Mouse (Mus musculus) spleen, postnatal 36 days (tissue): ENCODE results near the gene Agpat4.

Experiments
- DNase-seq, 2 experiments: peaks; one replicate each; pipeline ENCODE4 v3.0.0; 2022; ENCODE audit warnings: low spot score in 2 of 2, mixed read lengths in 1 of 2

Gene Agpat4

GRCm38 (mm10) chr17:12160540-12160939 lies 42.0 kb downstream of the Agpat4 start:
- DNase-seq: no peak

- DNase-seq: peak; percentile 36 to 45
Observed at GRCm38 (mm10) chr17:12160984-12161764, 42.7 kb downstream of the Agpat4 start.

GRCm38 (mm10) chr17:12161877-12162276 lies 43.4 kb downstream of the Agpat4 start:
- no peak for DNase-seq

DNA sequence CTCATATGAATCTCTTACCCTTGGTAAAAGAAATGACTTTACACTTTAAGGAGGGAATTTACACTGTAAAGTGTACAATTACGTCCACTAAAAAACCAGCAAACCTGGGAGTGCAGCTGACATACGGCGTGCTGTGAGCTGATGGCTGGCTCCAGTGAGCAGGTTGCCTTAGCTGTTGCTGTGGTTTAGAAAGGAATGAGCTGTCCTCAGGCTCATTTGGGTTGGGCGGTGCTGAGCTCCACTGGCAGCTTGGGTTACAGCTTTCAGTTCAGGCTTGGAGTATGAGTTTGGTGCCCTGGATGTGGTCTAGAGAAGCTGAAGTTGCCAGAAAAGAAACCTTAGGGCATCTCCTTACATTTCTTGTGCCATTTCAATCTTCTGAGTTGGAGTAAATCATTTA lies 44.3 kb downstream of the Agpat4 start:
- no peak for DNase-seq

DNA sequence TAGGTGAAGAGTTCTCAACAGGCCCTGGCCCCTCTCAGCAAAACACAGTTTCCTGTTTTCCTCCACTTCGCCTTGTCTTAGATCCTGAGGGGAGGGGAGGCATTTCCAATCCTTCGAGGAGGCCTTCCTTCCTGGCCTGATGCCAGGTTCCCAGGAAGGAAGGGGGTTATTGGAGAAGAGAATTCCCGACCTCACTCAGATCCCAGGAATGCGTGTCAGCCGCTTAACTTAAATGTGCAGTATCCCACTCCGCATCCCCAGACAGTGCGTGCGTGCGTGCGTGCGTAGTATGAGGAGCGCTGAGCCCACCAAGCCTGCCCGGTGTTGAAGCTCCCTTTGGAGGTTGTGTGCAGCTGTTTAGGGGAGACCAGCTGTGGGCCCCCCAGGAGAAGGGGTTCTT lies 44.9 kb downstream of the Agpat4 start:
- DNase-seq: no peak

GRCm38 (mm10) chr17:12163903-12164302 lies 45.4 kb downstream of the Agpat4 start:
- DNase-seq: no peak

GRCm38 (mm10) chr17:12164507-12164906 lies 46.0 kb downstream of the Agpat4 start:
- DNase-seq: peak in 1 of 2 experiments; percentile 44

- no peak for DNase-seq
Observed at GRCm38 (mm10) chr17:12165009-12165695, 46.6 kb downstream of the Agpat4 start.

DNA sequence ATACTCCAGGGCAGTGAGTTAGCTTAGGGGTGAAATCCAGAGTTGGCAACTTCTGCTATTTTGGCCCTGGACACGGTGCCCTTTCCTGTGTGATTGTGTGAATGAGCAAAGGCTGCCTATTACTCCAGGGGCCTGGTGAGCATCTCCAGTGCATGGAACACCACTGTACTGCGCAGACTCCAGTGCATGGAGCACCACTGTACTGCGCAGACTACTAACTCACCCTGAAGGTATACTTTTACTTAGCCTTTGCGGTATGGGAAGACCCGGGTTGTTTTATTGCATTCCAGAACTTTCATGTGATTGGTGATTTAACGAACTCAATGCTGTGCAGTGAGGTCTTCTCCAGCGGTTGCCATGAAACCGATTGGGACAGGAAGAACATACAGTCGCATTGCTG lies 47.2 kb downstream of the Agpat4 start:
- no peak for DNase-seq

DNA sequence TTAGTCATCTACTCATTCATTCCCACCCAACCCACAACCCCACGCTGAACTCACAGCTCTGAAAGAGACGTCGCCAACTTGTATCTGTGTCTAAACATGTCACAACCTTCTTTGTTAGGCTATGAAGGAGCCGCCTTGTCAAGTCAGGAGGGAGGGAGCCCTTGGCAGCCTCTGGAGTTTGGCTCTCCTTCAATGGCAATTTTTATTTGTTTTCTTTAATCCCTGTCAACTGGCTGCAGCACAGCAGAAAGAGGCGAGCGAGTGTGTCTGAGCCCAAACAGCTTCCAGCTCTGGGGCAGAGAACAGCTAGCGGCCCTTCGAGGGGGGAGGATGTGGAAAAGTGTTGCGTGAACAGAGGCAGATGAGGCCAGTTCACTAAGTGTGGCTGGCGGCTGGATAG lies 50.0 kb downstream of the Agpat4 start:
- DNase-seq: no peak

DNA sequence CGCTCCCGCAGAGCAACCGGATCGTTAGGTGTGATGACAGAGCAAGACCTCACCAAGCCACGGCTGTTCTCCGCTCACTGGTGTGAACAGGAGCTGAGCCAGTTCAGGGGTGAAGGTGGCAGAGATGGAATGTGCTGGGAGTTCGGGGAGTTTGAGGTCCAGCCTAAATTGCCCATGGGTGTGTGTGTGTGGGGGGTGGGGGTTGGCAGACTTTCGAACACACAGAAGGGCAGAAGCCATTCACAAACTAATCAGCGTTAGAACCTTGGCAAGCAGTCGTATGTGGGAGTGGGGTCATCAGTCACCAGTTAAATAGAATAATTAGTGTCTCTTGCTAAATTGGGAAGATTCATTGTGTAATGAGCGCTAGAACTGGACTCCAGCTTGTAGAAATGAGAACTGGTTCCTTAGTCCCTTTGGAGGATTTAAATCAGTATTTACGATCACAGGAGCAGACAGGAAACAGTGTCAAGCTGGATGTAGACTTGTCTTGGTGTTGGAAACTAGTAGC lies 50.9 kb downstream of the Agpat4 start:
- DNase-seq: no peak

- DNase-seq: no peak
Observed at GRCm38 (mm10) chr17:12170791-12171497, 52.4 kb downstream of the Agpat4 start.

DNA sequence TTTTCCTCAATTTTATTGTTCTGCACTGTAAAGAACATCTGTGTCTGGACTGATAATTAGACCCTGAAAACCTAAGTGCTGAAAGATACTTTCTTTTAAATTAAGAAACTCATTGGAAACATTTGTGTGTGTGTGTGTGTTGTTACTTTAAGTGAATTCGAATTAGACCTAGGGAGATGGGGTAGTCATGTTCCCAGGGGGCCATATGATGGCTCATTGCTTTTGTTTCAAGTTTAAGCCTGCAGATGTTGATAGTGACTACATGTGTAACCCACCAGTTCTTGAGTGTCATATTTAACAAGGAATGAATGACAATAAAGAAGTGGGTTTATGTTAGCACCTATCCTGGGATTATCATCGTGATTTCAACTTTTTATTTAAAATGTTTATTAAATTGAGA lies 53.2 kb downstream of the Agpat4 start:
- DNase-seq: no peak

GRCm38 (mm10) chr17:12174221-12174620 lies 55.7 kb downstream of the Agpat4 start:
- DNase-seq: peak; percentile 59 to 63

DNA sequence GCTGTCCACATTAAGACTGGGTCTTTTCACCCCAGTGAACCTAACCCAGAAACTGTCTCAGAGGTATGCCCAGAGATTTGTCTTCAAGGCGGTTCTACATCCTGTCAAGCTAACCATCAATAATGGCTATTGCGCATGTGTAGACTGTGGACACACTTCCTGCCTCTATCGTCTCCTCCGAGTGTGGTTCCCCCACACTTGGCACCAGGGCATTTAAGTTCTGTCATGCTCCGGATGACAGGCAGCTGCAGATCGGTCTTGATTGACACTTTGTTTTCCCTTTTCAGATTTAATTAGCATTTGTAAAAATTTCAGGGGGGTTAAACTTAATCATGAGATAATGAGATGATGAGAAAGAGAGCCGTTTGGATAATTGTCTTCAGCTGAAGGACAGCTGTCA lies 56.4 kb downstream of the Agpat4 start:
- peak; percentile 52 to 66 for DNase-seq

DNA sequence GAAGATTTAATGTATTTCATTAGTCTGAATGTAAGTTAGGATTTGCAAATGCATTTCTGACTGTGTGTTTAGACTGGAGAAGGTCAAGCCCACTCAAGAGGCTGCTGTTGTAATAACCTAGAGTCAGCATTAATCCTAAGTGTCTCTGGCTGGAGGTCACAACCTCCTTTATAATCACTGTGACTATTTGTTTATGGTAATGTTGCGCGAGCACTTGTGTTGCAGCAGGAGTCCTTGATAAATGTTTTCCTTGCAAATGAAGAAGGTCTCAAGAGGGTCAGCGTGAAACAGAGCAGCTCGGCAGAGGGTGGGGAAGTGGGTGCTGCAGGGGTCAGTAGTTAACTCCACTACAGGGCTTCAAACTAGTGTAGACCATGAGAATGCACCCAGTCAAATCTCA lies 57.1 kb downstream of the Agpat4 start:
- DNase-seq: no peak

DNA sequence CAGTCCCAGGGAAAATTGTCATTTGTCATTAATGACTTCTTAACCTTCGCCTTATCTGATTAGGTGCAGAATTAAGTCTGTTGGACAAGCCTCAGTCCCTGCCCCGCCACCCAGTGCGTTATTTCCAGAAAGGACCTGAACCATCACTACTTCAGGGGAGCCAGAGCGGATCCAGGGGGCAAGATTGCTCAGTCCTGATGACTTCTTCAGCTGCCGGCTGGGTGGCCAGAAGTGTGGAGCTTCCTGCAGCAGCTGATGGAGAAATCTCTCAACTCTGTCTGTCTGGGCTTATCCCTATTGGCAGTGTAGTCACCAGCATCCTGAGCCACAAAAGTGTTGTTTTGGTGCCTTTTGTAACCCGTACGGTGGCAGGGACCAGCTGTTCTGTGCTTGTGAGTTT lies 60.8 kb downstream of the Agpat4 start:
- no peak for DNase-seq

DNA sequence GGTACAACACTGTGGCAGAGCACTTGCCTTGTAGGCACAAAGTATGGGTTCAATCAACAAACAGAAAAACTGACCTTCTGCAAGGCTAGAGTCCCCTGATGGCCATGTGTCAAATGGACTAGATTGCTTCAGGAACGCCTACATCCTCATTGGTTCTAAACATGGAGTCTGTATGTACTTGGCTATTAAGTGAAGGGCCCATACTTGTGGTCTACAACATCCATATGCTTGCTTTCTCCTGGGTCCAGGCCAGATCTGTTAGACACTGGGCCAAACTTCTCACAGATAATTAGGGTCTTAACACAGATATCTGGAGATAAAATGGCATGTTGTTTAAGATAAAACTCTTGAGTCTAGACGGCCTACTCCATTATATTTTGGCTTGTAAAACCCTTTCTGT lies 61.3 kb downstream of the Agpat4 start:
- no peak for DNase-seq

GRCm38 (mm10) chr17:12182702-12183485 lies 64.4 kb downstream of the Agpat4 start:
- DNase-seq: no peak

GRCm38 (mm10) chr17:12184283-12184682 lies 65.8 kb downstream of the Agpat4 start:
- no peak for DNase-seq

DNA sequence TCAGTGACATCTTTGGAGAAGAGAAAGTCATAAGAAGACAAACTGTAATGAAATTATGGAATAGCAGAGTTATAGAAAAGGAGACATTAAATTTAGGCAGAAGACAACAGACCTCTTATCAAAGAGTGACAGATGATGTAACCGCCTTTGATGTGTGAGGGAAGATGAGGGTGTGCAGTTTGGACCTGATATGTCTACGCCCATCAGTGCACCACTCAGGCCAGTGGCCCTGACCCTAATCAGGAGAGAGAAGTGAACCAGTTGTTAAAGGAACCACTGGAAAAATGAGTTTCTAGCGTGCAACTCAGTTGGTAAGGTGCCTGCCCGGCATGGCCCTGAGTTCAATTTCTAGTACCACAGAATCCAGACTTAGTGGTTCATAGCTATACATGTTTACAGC lies 67.4 kb downstream of the Agpat4 start:
- peak; percentile 43 to 63 for DNase-seq

DNA sequence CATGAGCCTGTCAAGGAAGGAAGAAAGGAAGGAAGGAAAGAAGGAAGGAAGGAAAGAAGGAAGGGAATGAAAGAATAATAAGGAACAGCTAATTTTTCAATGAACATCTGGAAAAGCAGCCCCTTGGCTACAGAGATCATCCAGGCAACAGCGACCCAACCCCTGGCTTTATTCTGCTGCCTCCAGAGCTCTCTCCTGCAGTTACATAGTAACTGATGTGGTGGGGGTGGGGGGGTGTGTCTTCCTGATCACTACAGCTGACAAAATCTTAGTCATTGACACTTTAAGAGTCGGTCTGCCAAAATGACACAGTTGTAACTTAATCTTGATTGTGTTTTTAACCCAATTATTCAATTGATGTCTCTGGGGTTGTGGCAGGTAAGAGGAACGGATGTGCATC lies 67.8 kb downstream of the Agpat4 start:
- no peak for DNase-seq
